Mouse (Mus musculus): ENCODE measurements around the gene Hist1h2be. TPM values are rescaled to one million over a fixed set of nuclear protein-coding genes. Genes with fewer than 3 reads are reported as not detected.

Hist1h2be gene
- total RNA-seq (2021), result 1 to 10 TPM; 6.8 to 7.2 TPM

DNA sequence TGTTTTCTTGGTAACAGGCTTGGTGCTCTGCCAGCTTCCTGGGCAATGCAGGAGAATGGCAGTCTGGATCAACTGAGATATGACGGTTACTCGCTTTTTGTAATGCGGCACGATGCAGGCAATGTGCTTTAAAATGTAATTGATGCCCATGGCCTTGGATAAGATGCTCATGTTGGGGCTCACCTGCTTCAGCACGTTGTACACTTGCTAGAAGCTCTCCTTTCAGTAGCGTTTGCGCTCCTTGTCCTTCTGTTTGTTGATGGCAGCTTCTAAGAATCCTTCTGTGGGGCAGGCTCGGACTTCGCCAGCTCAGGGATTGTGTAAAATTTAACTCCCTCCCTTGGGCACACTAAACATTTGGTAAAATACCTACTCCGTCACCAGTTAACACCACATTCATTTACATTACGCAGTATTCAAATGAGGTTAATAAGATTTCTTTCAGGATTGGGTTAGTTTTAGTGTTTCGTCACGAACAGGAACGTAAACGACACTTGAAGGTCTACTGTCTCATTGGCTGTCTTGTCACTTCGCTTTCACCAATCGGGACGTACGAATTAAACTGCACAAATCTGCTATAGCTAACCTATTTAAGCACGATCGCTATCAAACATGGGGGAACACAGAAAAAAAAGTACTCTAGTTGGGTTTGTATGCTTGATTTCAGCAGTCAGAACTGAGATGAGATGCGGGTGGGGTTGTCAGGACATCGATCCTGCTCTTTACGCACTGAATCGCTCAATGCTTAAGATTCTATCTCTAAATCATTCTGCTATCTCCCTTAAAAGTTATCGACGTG, at the start of gene Hist1h2be:
Gene Hist1h2be, minus strand, starts transcription at position 392 of the 799 bp plus-strand sequence.
- DNase-seq (ENCODE audit: extremely low spot score in 1 of 2, low spot score in 2 of 2), result peak; percentile 82 to 85
- intact Hi-C loops (cut with DNase I), result loop anchor here (5.0 kb wide), 1 partner anchor 61 kb away; the partner anchor contains the start of genes Hist1h2ac and Hist1h2bc

DNA sequence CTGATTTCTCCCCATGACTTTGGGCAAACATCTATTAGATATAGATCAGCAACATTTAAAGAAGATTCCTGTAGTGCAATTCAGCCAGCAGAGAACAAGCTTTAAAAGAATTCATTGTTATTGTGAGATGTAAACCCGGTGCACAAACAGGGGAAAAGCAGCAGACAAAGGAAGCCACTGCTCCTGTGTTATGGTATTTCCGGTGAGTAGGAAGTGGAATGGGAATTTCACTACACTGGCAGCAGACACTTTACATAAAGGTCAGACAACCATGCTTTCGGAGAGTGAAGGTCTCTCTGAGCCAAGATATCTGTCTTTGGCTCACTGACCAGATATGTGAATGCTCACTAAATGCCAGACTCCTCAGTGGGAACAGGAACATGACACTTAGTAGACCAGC, 41.6 kb upstream of the Hist1h2be start:
- intact Hi-C loops (cut with DNase I), result no loop called here
- no peak for DNase-seq (ENCODE audit: extremely low spot score in 1 of 2, low spot score in 2 of 2)

DNA sequence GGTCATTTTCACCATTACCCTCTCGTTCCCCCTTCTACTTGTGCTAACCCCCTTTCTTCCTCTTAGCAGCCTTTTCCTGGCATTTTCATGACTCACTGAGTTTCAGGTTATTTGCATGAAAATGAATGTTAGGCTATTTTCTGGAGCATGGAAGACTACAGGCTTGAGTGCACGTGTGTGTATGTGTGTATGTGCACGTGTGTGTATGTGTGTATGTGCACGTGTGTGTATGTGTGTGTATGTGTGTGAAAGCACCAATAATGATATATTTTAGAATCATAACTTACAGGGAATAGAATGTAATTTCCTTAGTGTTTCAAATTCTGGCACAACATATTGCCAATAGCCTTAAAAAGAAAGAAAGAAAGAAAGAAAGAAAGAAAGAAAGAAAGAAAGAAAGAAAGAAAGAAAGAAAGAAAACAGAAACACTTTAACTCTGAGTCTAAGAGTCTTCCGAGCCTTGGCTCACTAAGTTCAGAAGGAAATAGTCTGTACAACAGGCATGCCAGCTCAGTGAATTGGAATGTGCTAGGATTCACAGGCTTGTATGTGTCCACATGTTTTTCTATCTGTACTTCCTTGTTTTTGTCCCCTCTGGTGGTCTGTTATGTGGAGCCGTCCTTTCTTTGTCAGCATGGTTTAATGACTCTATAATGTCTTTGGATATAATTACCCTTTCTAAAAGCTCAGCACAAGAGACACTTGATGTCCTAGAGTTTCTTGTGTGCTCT, 38.9 kb upstream of the Hist1h2be start:
- DNase-seq (ENCODE audit: extremely low spot score in 1 of 2, low spot score in 2 of 2), result no peak
- intact Hi-C loops (cut with DNase I), result no loop called here

DNA sequence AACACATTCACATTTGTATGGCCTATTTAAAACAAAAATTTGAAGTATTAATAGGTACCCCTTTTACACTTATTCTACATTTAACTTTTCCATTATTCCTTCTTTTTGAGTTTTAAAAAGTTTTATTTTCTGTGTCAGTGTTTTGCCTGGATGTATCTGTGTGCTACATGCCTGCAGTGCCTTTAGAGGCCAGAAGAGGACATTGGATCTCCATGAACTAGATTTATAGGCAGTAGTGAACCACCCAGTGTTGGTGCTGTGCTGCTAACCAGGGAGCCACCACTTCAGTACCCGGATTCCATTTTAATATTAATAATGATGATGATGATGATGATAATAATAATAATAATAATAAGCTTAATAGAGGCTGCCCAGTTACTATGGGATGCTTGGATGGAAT, 9.7 kb upstream of the Hist1h2be start:
- no peak for DNase-seq (ENCODE audit: extremely low spot score in 1 of 2, low spot score in 2 of 2)
- intact Hi-C loops (cut with DNase I), result no loop called here

DNA sequence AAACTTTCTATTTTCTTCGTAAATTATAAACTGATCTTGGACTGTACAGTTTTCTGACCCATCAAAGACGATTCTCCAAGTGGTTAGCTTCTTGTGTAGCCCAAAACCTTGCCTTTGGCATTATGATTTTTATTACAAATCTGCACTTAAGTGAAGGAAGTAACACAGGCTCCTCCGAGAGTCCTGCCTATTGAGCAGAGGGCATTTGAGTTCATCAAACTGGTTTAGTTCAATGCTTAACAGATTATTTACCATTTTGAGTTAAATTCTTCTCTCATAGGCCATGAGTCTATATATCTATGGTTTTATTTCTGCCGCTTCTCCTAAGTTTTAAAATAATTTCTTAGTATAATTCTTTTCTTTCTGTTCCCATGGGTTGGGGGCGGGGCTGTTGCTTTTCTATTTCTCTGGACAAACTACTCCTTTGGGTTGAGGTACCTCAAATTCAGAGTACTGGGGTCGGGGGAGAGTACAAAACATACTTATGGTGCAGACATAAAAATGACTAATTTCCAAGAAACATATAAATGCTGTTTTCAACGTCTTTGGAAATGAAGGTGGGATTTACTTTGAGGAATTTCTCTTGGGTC, 2.0 kb upstream of the Hist1h2be start:
- intact Hi-C loops (cut with DNase I), result loop anchor here (5.0 kb wide), 1 partner anchor 59 kb away; the partner anchor contains the start of genes Hist1h2ac and Hist1h2bc
- peak in 1 of 2 experiments; percentile 34 for DNase-seq (ENCODE audit: extremely low spot score in 1 of 2, low spot score in 2 of 2)

DNA sequence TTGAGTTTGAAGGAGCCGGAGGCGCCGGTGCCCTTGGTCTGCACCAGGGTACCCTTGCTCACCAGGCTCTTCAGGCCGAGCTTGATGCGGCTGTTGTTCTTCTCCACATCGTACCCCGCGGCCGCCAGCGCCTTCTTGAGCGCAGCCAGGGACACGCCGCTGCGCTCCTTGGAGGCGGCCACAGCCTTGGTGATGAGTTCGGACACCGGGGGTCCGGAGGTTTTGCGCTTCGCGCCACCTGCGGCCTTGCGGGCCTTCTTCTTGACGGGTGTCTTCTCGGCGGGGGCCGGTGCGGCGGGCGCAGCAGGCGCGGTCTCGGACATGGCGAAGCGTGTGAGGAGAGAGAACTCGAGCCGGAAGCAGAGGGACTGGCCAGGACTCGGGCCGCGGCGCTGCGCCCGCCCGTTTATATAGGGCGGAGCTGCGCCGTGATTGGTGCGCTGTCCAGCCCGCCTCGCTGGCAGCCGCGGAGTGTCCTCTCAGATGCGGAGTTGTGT, 1.3 kb upstream of the Hist1h2be start, which contains the start of gene Hist1h1e:
Gene Hist1h1e, minus strand, starts transcription at position 384 of the 497 bp plus-strand sequence.
- intact Hi-C loops (cut with DNase I), result loop anchor here (5.0 kb wide), 1 partner anchor 60 kb away; the partner anchor contains the start of genes Hist1h2ac and Hist1h2bc
- peak; percentile 83 to 94 for DNase-seq (ENCODE audit: extremely low spot score in 1 of 2, low spot score in 2 of 2)

DNA sequence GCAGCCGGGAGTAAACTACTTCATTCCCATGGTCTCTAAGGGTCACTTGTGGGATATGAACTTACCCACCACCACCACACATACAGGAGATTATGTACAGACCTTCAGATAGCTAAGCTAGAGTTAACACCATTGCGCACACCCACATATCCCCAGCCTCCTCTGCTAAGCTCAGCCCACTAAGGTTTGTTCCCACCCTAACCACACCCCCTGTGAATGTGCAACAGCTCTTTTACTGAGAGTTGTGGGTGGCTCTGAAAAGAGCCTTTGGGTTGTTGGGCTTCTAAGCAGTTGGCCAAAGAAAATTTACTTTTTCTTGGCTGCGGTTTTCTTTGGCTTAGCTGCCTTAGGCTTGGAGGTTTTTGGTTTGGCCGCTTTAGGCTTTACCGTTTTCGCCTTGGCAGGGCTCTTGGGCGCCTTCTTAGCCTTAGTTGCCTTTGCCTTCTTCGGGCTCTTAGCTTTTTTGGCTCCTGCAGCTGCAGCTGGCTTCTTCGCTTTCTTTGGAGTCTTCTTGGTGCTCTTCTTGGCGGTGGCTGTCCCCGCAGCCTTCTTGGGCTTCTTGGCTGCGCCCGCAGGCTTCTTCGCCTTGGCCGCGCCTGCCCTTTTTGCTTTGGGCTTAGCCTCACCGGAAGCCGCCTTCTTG, 729 bp upstream of the Hist1h2be start:
- intact Hi-C loops (cut with DNase I), result loop anchor here (5.0 kb wide), 1 partner anchor 61 kb away; the partner anchor contains the start of genes Hist1h2ac and Hist1h2bc
- DNase-seq (ENCODE audit: extremely low spot score in 1 of 2, low spot score in 2 of 2), result peak; percentile 73 to 76

DNA sequence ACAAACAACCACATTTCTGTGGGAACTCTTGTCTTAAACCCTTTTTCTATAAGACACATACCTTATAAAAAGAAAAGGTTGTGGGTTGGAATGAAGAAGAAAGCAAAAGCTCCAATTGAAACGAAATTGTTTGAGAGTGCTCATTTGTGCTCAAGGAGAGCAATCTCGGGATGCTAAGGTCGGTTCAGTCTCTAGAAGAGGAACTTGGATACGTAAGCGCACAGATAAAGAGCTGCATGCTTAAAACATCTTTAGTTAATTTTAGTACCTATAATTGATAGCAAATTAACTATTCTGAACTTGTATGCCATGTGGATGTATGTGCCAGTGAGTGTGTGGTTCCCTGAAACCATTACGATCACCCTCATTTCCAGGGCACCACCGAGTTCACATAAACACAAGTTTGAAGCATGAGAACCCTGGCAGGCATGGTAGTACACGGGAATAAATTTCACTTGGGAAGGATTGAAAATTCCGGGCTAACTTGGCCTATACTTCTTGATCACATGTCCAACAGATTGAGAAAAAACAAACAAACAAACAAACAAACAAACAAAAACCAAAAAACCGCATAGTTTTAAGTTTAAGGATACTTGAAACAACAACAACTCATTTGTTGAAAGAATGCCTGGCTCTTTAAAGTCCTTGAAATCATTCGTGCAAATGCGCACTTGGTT, 730 bp downstream of the Hist1h2be start:
- no peak for DNase-seq (ENCODE audit: extremely low spot score in 1 of 2, low spot score in 2 of 2)
- intact Hi-C loops (cut with DNase I), result loop anchor here (5.0 kb wide), 1 partner anchor 62 kb away; the partner anchor contains the start of genes Hist1h2ac and Hist1h2bc

DNA sequence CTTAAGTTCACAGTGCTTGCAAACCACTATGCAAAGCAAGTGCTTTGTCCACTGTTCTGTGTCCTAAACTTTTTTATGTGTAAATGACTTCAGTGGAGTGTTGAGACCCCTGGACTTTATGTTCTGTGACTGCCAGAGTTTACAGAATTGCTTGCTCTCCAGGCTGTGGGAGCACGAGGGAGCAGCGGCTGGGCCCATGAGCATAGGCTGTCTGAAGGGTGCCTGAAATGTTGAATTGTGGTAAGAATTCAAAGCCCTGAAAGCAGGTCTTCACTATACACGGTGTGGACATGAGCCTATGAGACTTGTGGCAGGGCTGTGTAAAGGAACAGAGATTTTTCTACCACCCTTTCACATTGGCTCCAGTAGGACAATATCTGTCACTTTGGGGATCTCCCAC, 9.3 kb downstream of the Hist1h2be start:
- no peak for DNase-seq (ENCODE audit: extremely low spot score in 1 of 2, low spot score in 2 of 2)
- intact Hi-C loops (cut with DNase I), result no loop called here

DNA sequence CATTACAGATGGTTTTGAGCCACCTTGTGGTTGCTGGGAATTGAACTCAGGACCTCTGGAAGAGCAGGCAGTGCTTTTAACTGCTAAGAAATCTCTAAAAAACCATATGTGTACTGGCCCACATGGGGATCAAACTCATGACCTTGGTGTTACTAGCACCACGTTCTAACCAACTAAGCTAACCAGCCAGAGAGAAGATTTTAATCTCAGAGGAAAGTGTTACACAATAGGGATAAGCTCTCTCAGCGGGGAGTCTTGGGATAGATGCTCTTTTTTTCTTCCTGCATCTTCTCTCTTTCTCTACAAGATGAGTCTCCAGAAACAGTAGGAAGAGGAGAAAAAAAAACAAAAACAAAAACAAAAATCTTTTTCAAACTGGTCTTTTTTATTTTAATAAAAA, 10.5 kb downstream of the Hist1h2be start:
- intact Hi-C loops (cut with DNase I), result no loop called here
- no peak for DNase-seq (ENCODE audit: extremely low spot score in 1 of 2, low spot score in 2 of 2)

DNA sequence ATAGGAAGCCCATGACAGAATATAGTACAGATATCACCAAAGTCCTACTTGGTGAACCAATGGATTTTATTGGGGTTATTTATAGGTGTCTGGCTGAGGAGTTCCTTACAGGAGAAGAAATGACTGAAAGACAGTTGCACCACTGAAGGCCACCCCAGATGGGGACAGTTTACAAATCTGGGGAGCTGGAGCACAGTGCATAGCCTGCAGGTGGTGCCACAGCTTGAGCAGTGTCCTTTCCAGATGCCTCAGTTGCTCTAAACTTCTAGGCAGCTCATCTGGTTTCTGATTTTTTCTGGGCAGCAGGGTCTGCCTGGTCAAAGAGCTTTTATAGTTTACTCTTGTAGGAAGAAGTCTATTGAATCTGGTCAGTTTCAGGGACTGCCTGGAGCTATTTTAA, 11.1 kb downstream of the Hist1h2be start:
- no peak for DNase-seq (ENCODE audit: extremely low spot score in 1 of 2, low spot score in 2 of 2)
- intact Hi-C loops (cut with DNase I), result no loop called here

DNA sequence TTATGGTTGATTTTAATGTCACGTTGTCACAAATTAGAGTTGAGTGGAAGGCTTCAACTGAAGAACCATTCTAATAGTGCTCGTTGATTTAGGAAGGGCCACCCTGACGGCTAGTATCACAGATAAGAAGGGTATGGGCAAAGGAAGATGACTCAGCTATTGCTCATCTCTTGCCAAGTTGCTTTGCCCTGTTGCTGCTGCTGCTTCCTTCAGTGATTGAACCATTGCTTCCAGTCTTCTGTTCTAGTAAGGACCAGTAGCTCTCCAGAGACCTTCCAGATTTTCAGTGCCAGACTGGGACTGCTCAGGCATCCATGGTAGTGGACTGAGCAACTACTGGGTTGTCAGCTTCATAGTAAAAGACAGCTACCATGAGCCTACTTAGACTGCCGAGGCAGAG, 11.7 kb downstream of the Hist1h2be start:
- DNase-seq (ENCODE audit: extremely low spot score in 1 of 2, low spot score in 2 of 2), result no peak
- intact Hi-C loops (cut with DNase I), result no loop called here

DNA sequence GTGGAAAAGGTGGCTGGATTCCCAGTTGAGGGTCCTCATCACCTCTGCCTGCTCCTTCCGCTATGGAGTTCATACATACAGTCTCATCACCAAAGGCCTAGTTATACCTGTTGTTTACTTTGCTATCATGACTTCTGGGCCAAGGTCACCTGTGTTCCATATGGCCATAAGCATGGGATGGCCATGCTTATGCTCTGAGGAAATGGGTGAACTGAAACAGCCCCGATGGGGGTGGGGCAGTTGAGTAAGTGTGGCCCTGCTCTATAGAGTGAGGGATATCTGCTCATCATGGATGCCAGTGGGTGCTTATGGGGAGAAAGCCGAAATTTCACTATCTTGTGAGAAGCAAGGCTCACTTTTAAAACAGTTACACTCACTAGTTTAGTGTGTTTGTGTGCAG, 15.9 kb downstream of the Hist1h2be start:
- intact Hi-C loops (cut with DNase I), result no loop called here
- no peak for DNase-seq (ENCODE audit: extremely low spot score in 1 of 2, low spot score in 2 of 2)

DNA sequence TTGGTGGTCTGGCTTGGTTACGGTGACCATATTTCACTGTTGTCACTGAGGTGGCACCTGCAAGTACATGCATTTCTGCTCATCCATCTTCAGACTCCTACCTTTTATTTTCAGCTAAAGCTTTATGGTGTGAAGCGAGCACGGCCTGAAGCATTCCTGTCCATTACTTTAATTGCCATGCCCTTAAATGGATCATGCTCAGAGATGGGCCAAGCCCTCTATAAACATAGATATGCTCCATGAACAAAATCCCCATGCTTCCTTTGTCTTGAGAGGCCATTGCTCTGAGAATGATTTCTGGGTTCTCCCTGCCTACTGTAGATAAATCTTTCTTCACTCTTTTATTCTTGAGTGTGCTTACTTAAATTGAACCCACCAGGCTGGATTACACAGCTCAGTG, 16.5 kb downstream of the Hist1h2be start:
- intact Hi-C loops (cut with DNase I), result no loop called here

DNA sequence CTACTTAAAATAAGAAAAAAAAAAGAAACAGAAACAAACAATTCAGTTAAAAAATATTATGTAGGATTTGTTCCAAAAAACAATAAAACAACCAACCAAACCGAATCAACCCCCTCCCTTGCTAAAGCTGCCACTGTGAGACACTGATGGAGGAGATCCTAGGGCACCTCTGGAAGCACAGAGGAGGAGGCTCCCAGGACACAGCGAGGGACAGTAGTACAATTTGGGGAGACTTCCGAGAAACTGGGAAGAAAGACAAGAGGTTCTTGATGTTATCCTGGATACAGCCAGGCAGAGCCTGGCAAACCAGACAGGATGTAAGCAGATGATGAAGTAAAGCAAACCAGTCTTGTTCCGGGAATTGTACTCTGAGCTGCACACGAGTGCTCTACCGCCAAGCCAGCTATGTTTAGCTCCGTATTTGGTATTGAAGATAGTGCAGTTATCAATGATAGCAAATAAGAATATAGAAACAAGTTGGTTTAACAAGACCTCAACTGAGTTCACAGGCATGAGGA, 17.7 kb downstream of the Hist1h2be start:
- intact Hi-C loops (cut with DNase I), result no loop called here

More for the DNA sequence above, 16.5 kb downstream of the Hist1h2be start:
- no peak for DNase-seq (ENCODE audit: extremely low spot score in 1 of 2, low spot score in 2 of 2)

DNA sequence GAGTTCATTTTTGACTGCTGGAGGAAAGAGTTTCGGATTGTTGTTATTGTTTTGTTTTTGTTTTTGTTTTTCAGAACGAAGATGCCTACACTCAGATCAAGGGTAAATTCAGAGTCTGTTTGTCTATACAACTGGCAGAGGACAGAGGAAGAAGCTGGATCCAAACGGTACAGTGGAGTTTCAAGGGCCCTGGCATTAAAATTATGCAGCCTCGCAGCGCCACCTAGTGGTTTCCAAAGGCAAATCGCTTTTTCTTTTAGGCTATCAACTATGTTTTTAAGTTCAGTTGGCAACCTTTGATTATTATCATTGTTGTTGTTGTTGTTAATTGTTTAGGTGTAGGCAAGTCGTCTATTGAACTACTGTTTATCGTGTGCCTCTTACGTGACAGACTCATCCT, 23.0 kb downstream of the Hist1h2be start:
- intact Hi-C loops (cut with DNase I), result no loop called here

More for the DNA sequence above, 17.7 kb downstream of the Hist1h2be start:
- DNase-seq (ENCODE audit: extremely low spot score in 1 of 2, low spot score in 2 of 2), result no peak

DNA sequence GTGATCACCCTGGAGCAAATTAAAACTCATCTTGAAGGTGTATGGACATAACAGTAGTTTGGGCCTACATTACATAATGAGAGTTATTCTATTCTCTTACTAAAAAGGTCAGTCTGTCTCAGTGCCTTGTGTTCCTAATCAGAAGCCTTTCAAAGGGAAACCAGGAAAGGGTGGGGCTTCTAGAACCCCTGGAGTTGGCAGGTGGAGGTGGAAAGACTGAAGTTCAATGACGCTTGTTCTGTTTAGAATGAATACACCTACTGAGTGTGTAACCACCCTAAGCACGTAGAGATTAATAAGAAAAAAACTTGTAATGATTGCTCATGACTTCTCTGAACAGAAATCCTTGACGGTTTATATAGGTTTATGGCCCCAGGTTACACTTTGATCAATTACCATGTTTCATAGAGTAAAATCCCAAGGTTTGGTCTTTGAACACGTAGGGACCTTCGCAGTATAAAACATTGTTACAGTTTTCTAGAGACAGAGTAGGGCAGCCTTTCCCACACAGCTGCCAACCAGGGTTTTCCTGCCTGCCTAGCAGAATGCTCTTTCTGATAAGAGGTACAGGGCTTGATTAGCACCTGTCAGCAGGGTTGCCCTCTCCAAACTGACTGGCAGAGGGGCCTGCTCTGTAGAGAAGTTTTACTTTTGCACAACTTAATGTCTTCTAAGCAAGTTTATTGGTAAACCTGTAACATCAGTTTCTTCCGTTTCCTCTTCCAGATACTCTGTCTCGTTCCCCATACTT, 25.1 kb downstream of the Hist1h2be start:
- no peak for DNase-seq (ENCODE audit: extremely low spot score in 1 of 2, low spot score in 2 of 2)
- intact Hi-C loops (cut with DNase I), result no loop called here

More for the DNA sequence above, 23.0 kb downstream of the Hist1h2be start:
- peak; percentile 59 to 75 for DNase-seq (ENCODE audit: extremely low spot score in 1 of 2, low spot score in 2 of 2)
